Mouse (Mus musculus) neural tube, embryonic 11.5 days (tissue): ENCODE measurements around the gene Hist1h2ag. TPM values are rescaled to one million over a fixed set of nuclear protein-coding genes. Genes with fewer than 3 reads are reported as not detected.

Experiments used
- ATAC-seq: fragments of 200-750 bp; cut with Nextera tagmentation; 2 replicates; pipeline ENCODE4 v1.8.0; 2017; ENCODE audit warnings: moderate number of reproducible peaks, mild to moderate bottlenecking, moderate TSS enrichment, moderate library complexity; ENCODE audit not compliant: insufficient read depth, low FRiP score, low TSS enrichment
- DNase-seq: peaks from one replicate; pipeline ENCODE4 v3.0.0-alpha.2; 2015; ENCODE audit warnings: low spot score
- H3K27ac ChIP-seq: fragments of 300-500 bp; sonication (generic); 2 replicates; pipeline ENCODE4 v1.5.1; 2014; ENCODE audit warnings: low read depth, mild to moderate bottlenecking, low read length
- H3K27me3 ChIP-seq: fragments of 300-500 bp; sonication (generic); 2 replicates; pipeline ENCODE4 v1.6.1; 2014; ENCODE audit warnings: mild to moderate bottlenecking, low read length, mixed read lengths; ENCODE audit not compliant: control insufficient read depth, insufficient read depth
- H3K36me3 ChIP-seq: fragments of 300-500 bp; sonication (generic); 2 replicates; pipeline ENCODE4 v1.6.1; 2014; ENCODE audit warnings: mild to moderate bottlenecking, low read length, moderate library complexity, mixed read lengths; ENCODE audit not compliant: control insufficient read depth, insufficient read depth
- H3K4me1 ChIP-seq: fragments of 300-500 bp; sonication (generic); 2 replicates; pipeline ENCODE4 v1.6.1; 2014; ENCODE audit warnings: low read length, mixed read lengths; ENCODE audit not compliant: control insufficient read depth, insufficient read depth
- H3K4me2 ChIP-seq: fragments of 300-500 bp; sonication (generic); 2 replicates; pipeline ENCODE4 v1.6.1; 2014; ENCODE audit warnings: low read depth, mild to moderate bottlenecking, moderate library complexity
- H3K4me3 ChIP-seq: fragments of 300-500 bp; sonication (generic); 2 replicates; pipeline ENCODE4 v1.5.1; 2014; ENCODE audit warnings: low read depth, low read length
- H3K9ac ChIP-seq: fragments of 300-500 bp; sonication (generic); 2 replicates; pipeline ENCODE4 v1.6.1; 2014; ENCODE audit warnings: mild to moderate bottlenecking, low read length
- H3K9me3 ChIP-seq: fragments of 300-500 bp; sonication (generic); 2 replicates; pipeline ENCODE4 v1.6.1; 2016; ENCODE audit warnings: low read length; ENCODE audit not compliant: control insufficient read depth
- WGBS: fragments of 180-500 bp; shearing (Covaris S2); extraction: QIAGEN DNeasy Blood & Tissue Kit; methylation state at CpG from one replicate; pipeline ENCODE4 v1.1.7; 2014; 5-methylcytosine and 5-hydroxymethylcytosine counted together
- polyA plus RNA-seq: library from polyadenylated mRNA; unstranded; fragments of >200 nt; fragmentation: Nextera tagmentation; extraction: Ambion mirVana; gene quantifications from 2 replicates; pipeline ENCODE4 v1.2.1, GENCODE M21; 2014

The Hist1h2ag gene
- polyA plus RNA-seq, 1 experiment from 2014 or later = 51.6 TPM

DNA sequence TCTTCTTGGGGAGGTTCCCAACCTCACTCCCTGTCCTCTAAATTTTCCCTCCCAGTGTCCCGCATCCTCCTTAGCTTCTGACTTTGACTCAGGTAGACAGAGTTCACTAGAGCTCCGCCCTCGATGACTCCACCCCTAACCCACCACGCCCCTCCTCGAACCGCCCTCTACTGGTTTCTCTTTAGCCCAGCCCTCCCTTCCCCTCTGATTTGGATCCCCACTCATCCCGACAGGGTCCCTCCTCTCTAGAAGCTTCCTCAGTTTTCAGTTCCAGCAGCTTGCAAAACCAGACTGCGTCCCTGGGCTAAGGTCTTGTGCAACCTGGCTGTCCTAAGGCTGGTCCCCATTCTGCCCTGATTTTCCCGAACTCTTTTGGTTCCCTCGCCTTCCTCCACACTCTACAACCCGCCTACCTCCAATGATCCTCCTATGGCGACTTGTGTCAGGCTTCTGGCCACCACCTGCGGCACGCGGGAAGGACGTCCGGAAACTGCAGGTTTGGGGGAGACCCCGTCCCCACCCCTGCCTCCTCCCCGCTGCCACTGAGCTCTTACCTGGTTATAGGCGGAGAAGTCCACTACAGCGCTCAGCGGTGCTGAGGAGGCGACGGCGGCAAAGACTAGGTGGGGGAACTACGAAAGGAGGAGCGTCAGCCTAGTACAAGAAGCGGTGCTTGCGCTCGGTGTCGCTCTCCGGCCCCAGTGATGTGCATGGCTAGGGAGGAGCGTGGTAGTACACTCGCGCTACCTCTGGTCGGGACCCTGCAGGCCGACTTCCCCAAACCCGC, 36.2 kb downstream of the Hist1h2ag start:
- Histone ChIP-seq H3K27me3 (peaks cover 95% of the 10 kb centered on the region), H3K9me3 (no peaks in the 10 kb centered on the region), H3K36me3 (no peaks in the 10 kb centered on the region), H3K4me3 (peak overlapping the region; percentile 44), H3K4me1 (peaks cover 14% of the 10 kb centered on the region), H3K9ac (no peak overlapping the region), H3K4me2 (peak overlapping the region; percentile 79), H3K27ac (no peak overlapping the region)
- DNase-seq = peak; percentile 69
- under 1% methylated on average over 38 of the region's 38 CpGs for WGBS
- ATAC-seq = peak; percentile 76

DNA sequence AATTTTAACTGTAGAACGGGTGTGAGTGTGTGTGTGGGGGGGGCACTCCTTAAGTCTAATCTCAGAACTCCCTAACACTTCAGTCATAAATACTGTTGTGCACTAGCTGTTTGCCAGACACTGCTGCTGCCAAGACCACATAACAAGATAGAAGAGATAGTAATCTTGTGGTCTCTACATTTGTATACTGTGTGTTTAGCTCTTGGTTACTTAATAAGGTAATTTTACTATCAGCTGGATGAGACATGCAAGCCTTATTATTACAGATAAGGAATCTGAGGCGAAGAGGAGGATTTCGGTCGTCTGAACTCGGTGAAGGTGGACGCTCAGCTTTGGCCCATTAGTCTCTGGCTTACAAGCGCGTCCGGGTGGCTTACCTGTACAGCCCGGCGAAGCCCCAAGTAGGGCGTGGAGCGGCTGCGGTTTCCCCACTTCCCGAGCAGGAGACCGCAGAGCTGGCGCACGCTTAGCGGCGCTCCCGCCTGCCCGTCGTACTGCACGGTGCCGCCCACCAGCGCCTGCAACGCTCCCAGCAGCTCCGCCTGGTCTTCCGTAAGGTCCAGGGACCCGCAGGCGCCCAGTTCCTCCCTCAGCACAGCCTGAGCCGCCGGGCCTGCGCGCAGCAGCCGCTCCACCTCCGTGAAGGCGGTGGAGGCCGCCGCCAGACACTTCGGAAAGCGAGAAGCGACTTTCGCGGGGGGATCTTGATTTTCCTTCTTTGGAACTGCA, 37.0 kb downstream of the Hist1h2ag start:
- WGBS = under 1% methylated on average over 45 of the region's 45 CpGs
- peaks cover 14% of the 10 kb centered on the region for H3K4me1 ChIP-seq
- H3K27ac ChIP-seq = no peak overlapping the region
- no peaks in the 10 kb centered on the region for H3K9me3 ChIP-seq
- peak overlapping the region; percentile 44 for H3K4me3 ChIP-seq
- 0 out of 2 replicates have a peak overlapping the region, but pooled peaks have one; percentile 23 for H3K9ac ChIP-seq
- peak overlapping the region; percentile 79 for H3K4me2 ChIP-seq
- DNase-seq = peak; percentile 65
- peaks cover 98% of the 10 kb centered on the region for H3K27me3 ChIP-seq
- no peaks in the 10 kb centered on the region for H3K36me3 ChIP-seq
- peak; percentile 75 for ATAC-seq

DNA sequence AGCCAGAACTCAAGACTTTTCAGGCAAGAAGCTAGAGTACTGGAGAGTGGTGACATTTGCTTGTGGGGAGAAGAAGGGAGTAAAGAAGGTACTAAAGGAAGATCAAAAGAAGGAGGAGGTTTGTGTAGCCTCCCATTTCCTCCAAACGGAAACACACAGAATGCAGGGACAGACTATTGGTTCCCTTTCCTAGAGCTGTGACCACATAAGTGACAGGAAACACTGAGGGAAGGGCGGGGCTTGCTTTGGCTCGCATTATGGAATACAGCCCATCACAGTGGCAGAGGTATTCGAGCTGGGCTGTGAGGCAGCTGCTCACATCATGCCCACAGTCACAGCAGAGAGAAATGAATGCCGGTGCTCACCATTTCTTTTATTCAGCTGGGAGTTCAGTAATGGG, 40.9 kb downstream of the Hist1h2ag start:
- no peak overlapping the region for H3K4me3 ChIP-seq
- ATAC-seq (no peak), DNase-seq (no peak)
- no peaks in the 10 kb centered on the region for H3K9me3 ChIP-seq
- H3K27ac ChIP-seq = no peak overlapping the region
- H3K9ac ChIP-seq = no peak overlapping the region
- peaks cover 99% of the 10 kb centered on the region for H3K27me3 ChIP-seq
- no peaks in the 10 kb centered on the region for H3K36me3 ChIP-seq
- no peak overlapping the region for H3K4me2 ChIP-seq
- 23% methylated on average over 5 of the region's 5 CpGs for WGBS
- H3K4me1 ChIP-seq = peaks cover 16% of the 10 kb centered on the region

DNA sequence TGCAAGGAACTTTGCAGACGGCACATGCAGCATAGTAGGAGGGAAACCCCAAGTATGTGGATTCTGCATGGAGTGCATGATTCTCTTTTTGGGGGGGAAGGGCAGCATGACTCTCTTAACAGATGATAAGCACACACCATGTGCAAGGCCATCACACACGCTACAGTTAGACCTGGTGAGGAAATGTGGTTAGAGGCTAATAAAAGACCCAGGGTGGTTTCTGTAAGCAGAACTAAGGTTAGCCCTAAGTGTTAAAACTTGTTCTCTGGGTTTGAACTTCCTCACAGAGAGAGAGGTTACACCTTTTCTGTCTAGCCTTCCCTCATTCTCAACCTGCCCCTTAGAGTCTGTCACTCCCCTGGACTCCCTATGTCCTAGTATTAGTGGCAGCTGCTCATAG, 41.4 kb downstream of the Hist1h2ag start:
- H3K9ac ChIP-seq = no peak overlapping the region
- WGBS = 59% methylated on average over 2 of the region's 2 CpGs
- no peaks in the 10 kb centered on the region for H3K9me3 ChIP-seq
- no peak for DNase-seq
- no peak overlapping the region for H3K27ac ChIP-seq
- H3K4me1 ChIP-seq = peaks cover 12% of the 10 kb centered on the region; the same call in 1 of the 2 replicates
- H3K27me3 ChIP-seq = peaks cover 98% of the 10 kb centered on the region
- ATAC-seq = no peak
- H3K4me2 ChIP-seq = no peak overlapping the region
- H3K36me3 ChIP-seq = no peaks in the 10 kb centered on the region
- no peak overlapping the region for H3K4me3 ChIP-seq

DNA sequence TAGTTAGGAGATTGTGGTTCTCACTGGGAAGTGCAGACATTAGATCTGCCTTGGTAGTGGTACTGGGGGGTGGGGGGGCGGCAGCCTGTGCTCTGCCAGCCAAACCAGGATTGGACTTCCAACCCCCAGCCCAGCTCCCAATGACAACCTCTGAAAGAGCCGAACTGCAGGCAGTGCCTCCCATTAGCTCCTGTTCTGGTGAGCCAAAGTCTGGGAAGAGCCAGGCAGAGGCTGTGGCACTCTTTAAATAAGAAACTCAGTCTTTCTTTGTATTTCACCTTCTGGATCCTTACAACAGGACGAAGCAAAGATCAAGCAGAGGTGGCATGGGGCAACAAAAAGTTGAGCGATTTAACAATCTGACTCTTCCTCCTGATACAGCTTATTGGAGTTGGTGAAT, 43.6 kb downstream of the Hist1h2ag start:
- no peak for DNase-seq
- H3K9me3 ChIP-seq = no peaks in the 10 kb centered on the region
- H3K9ac ChIP-seq = no peak overlapping the region
- H3K4me2 ChIP-seq = no peak overlapping the region
- no peak overlapping the region for H3K27ac ChIP-seq
- no peak for ATAC-seq
- H3K4me1 ChIP-seq = 0 out of 2 replicates have a peak, but pooled peaks cover 7% of the 10 kb centered on the region
- no peak overlapping the region for H3K4me3 ChIP-seq
- no peaks in the 10 kb centered on the region for H3K36me3 ChIP-seq
- peaks cover 90% of the 10 kb centered on the region for H3K27me3 ChIP-seq
- WGBS = 40% methylated on average over 4 of the region's 4 CpGs

DNA sequence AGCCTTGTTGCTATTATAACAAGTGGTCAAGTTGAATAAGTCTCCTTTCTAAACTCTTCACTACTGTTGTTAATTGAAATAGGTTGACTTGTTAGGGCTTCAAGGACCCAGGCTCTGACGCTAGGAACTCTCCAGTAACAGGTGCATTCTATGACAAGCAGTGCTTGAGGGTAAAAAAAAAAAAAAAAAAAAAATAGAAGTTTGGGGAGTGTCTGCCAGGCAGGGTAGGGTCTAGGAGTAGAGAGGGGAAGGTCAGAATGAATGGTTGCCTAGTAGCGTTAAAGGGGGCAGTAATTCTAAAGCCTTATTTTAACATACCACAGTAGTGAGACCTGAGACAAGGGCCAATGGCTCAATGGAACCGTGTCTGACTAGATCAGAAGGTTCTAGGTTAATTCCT, 44.3 kb downstream of the Hist1h2ag start:
- Histone ChIP-seq H3K4me2 (no peak overlapping the region), H3K9ac (no peak overlapping the region), H3K27ac (no peak overlapping the region), H3K27me3 (peaks cover 82% of the 10 kb centered on the region), H3K36me3 (no peaks in the 10 kb centered on the region), H3K9me3 (no peaks in the 10 kb centered on the region), H3K4me3 (no peak overlapping the region), H3K4me1 (0 out of 2 replicates have a peak, but pooled peaks cover 7% of the 10 kb centered on the region)
- ATAC-seq = no peak
- 23% methylated on average over 3 of the region's 3 CpGs for WGBS
- DNase-seq = no peak

DNA sequence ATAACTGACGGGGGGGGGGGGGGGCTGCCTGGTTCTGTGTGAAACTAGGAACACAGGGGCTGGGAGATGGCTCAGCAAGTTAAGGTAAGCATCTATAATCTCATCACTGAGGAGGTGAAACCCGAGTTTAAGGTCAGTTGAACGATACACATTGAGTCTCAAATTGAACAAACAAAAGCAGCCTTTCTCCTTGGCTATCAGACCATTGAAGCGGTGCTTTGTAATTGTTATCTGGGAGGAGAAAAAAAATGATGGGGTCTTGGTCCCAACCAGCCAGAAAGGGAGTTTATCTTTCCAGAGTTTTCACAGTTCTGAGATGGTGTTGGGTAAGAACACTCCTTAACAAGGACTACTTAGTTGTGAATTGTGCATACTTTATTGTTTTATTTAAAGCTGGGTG, 44.9 kb downstream of the Hist1h2ag start:
- ATAC-seq (no peak), DNase-seq (no peak)
- H3K4me3 ChIP-seq = peak overlapping the region; percentile 27; the same call in 1 of the 2 replicates
- no peaks in the 10 kb centered on the region for H3K9me3 ChIP-seq
- H3K4me1 ChIP-seq = 0 out of 2 replicates have a peak, but pooled peaks cover 7% of the 10 kb centered on the region
- peaks cover 76% of the 10 kb centered on the region for H3K27me3 ChIP-seq
- H3K9ac ChIP-seq = no peak overlapping the region
- WGBS = 3% methylated on average over 4 of the region's 4 CpGs
- H3K27ac ChIP-seq = no peak overlapping the region
- no peaks in the 10 kb centered on the region for H3K36me3 ChIP-seq
- H3K4me2 ChIP-seq = peak overlapping the region; percentile 49

DNA sequence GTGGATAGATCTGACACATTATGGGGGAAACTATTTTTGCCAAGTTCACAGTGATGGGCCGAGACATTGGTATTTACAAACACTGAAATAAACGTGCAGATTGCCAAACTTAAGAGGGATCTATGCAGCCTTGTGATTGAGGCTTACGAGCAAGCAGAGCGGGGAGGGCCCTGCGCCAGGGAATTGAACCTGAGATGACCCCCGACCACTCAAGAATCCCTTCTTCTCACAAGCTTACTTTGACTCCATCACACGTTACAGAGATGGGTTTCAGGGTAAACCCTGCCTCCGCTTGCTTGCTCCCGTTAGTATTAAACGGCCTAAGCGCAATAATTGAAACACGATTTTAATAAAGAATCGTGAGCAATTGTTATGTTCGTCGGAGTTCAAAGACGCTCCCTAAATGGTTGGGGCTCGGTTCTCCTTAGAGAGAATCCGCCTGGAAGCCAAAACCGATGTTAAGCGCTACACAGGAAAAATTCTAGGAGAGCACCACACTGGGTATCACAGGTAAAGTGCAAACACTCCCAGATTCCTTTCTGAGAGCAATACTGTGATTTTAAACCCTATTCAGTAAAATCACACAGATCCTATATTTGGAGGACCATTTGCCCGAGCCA, 45.4 kb downstream of the Hist1h2ag start:
- Histone ChIP-seq H3K27ac (no peak overlapping the region), H3K36me3 (no peaks in the 10 kb centered on the region), H3K27me3 (peaks cover 71% of the 10 kb centered on the region), H3K4me3 (peak overlapping the region; percentile 27; the same call in 1 of the 2 replicates), H3K4me2 (peak overlapping the region; percentile 49), H3K9ac (no peak overlapping the region), H3K9me3 (no peaks in the 10 kb centered on the region), H3K4me1 (0 out of 2 replicates have a peak, but pooled peaks cover 7% of the 10 kb centered on the region)
- ATAC-seq (no peak), DNase-seq (no peak)
- WGBS = 1% methylated on average over 21 of the region's 21 CpGs
